Mouse (Mus musculus) megakaryocyte-erythroid progenitor cell, adult 5 weeks (primary cell): Measurements from ENCODE around the gene Fbxo47. TPM values are rescaled to one million over a fixed set of nuclear protein-coding genes. Genes with fewer than 3 reads are reported as not detected.

ENCODE experiments used
- polyA plus RNA-seq: library from polyadenylated mRNA; stranded (reverse); fragments of >175 nt; gene quantifications from 2 replicates; pipeline ENCODE4 v1.2.3, GENCODE M21; 2012

Gene Fbxo47
- not detected in 2 replicates for polyA plus RNA-seq

GRCm38 (mm10) chr11:97883918-97884600 is at the start of gene Fbxo47:
Gene Fbxo47 (minus strand): TSS chr11:97884154.

GRCm38 (mm10) chr11:97840539-97840954 is 43.4 kb downstream of the Fbxo47 start, which contains the start of gene B230217C12Rik:
Gene B230217C12Rik (plus strand): TSS chr11:97840780.

Other genes with a start within 250 kb of the Fbxo47 start
- gene Mllt6, start 220.7 kb downstream of the Fbxo47 start, polyA plus RNA-seq: 23.3 and 35.3 TPM in 2 replicates
- 3.0 and 3.4 TPM in 2 replicates for gene Cisd3, start 198.3 kb downstream of the Fbxo47 start, polyA plus RNA-seq
- gene Pcgf2, start 183.7 kb downstream of the Fbxo47 start, polyA plus RNA-seq: 40.8 and 63.4 TPM in 2 replicates
- gene Psmb3, start 180.8 kb downstream of the Fbxo47 start, polyA plus RNA-seq: 44.8 and 47.2 TPM in 2 replicates
- 28.9 TPM in 2 replicates for gene Pip4k2b, start 139.4 kb downstream of the Fbxo47 start, polyA plus RNA-seq
- 15.8 and 22.4 TPM in 2 replicates for gene Cwc25, start 117.6 kb downstream of the Fbxo47 start, polyA plus RNA-seq
- gene 1700001P01Rik, start 108.2 kb downstream of the Fbxo47 start, polyA plus RNA-seq: not detected in 2 replicates
- 286 and 333 TPM in 2 replicates for gene Rpl23, start 101.7 kb downstream of the Fbxo47 start, polyA plus RNA-seq
- gene Lasp1, start 85.2 kb downstream of the Fbxo47 start, polyA plus RNA-seq: 99.3 and 122 TPM in 2 replicates
- 0.35 and 0.42 TPM in 2 replicates for gene B230217C12Rik, start 43.4 kb downstream of the Fbxo47 start, polyA plus RNA-seq
- gene Plxdc1, start 102.3 kb upstream of the Fbxo47 start, polyA plus RNA-seq: 4.0 and 4.6 TPM in 2 replicates
- 7.7 and 9.4 TPM in 2 replicates for gene Arl5c, start 112.0 kb upstream of the Fbxo47 start, polyA plus RNA-seq
- 5.2 and 5.5 TPM in 2 replicates for gene Cacnb1, start 138.9 kb upstream of the Fbxo47 start, polyA plus RNA-seq
- 2,384 and 2,788 TPM in 2 replicates for gene Rpl19, start 142.6 kb upstream of the Fbxo47 start, polyA plus RNA-seq
- gene Stac2, start 169.3 kb upstream of the Fbxo47 start, polyA plus RNA-seq: 0.04 and 0.11 TPM in 2 replicates